Mouse (Mus musculus) small intestine, adult 2 months (tissue): ENCODE data around the gene Top2a.

ENCODE experiments used
- CTCF ChIP-seq: fragments of 200-500 bp; IDR thresholded peaks from 2 replicates; pipeline ENCODE4 v1.5.1; 2012; ENCODE audit warnings: low read depth, mild to moderate bottlenecking, control low read depth, inconsistent platforms, low read length, moderate library complexity, mixed read lengths; ENCODE audit not compliant: insufficient replicate concordance, insufficient read length; ENCODE audit errors: extremely low read depth
- POLR2A ChIP-seq: fragments of 200-500 bp; IDR thresholded peaks from 2 replicates; pipeline ENCODE4 v1.6.1; 2012; ENCODE audit warnings: low read depth, mild to moderate bottlenecking, control low read depth, inconsistent platforms, low read length, moderate library complexity

DNA sequence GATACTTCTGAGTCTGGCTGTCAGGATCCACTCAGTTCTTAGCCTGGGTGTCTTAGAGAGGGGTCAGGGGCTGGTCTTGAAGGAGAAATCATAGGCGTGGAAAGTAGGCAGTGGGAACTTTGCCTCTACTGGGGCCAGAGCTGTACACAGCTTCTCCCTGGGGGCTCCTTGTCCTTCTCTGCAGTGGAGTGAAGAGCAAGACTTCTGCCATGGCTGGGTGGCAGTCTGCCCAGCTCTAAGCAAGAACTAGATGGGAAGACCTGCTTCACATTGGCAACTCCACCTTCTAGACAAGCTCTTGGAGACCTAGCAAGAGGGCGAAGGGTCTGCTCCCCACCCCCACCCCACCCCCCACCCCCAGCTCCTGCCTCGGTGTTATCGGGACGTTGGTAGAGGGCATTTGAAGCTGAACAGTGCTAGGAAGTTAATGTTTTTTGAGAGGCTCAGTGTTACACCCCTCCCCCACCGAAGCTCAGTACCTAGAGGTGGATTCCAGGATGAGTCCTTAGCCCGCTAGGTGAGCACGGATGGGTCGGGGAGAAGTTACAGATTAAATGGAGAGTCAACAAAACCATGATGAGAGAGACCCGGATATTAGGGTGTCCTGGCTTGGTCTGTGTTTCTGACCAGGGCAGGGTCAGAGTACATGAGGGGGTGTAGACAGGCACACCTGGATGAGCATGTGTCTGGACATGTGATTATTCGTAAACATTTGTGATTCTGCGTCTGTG is 21.3 kb upstream of the Top2a start:
- TF ChIP-seq CTCF (no peak), POLR2A (no peak)
